Mouse (Mus musculus) erythroblast, embryonic 14.5 days (primary cell): ENCODE results near the gene Rnf220.

ENCODE experiments used
- GATA1 ChIP-seq: IDR thresholded peaks from 2 replicates; pipeline ENCODE4 v1.6.1; 2012; ENCODE audit warnings: low read length, inconsistent platforms, mixed read lengths
- TAL1 ChIP-seq: IDR thresholded peaks from 3 replicates; pipeline ENCODE4 v1.6.1; 2012; ENCODE audit warnings: low read length, inconsistent platforms, mixed read lengths

- TF ChIP-seq GATA1 (no peak), TAL1 (no peak)
These were observed 242.2 kb downstream of the Rnf220 start for GRCm38 (mm10) chr4:117254672-117255071.
